29 mouse cellular contexts compared by ENCODE assay signal in the genomic region with DNA sequence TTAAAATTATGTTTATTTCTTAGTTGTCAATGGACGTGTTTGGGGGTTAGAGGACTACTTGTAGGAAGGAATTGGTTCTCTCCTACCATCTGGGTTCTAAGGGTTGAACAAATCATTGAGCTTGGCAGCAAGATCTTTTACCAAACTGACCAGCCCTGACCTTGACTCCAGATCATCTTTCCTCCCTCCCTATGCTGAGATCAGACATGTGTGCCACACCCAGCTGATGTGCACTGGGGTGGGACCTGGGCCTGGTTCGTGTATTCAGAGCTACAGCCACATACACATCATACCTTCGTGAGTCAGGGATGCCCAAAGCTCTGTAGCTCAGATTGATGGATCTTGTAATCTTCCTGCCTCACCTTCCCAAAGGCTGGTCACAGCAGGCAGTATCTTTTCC. TPM values are rescaled to one million over a fixed set of nuclear protein-coding genes. Genes with fewer than 3 reads are reported as not detected.
DNase-seq lines count a peak whose midpoint lies in the region; ATAC-seq and TF ChIP-seq lines count a peak whose summit lies in the region.
"Had no signal": no experiment of that assay in that cellular context is flagged by ENCODE, and none has a peak within 500 bp of the region (broad histone marks: within the 10 kb centered on the region; RNA-seq: fewer than 3 reads in every experiment).

No protein-coding gene starts in this region.

- H3K27me3 ChIP-seq in liver, postnatal 0 days (ENCODE audit: insufficient read depth, low read length): no peaks in the 10 kb centered on the region
- no peaks in the 10 kb centered on the region for H3K27me3 ChIP-seq in liver, embryonic 11.5 days (replicated peaks; ENCODE audit: control insufficient read depth, insufficient read depth, low read length)
- H3K27me3 ChIP-seq: embryonic facial prominence, embryonic 15.5 days; heart, embryonic 13.5 days; hindbrain, embryonic 12.5 days had no signal

- ATAC-seq in liver, postnatal 0 days: no peak
- ATAC-seq in liver, embryonic 11.5 days (replicated peaks; ENCODE audit: low FRiP score): no peak
- ATAC-seq: forebrain, embryonic 14.5 days had no signal

- no peak for DNase-seq in gastrocnemius, adult 2 months
- no peak for DNase-seq in gastrocnemius, postnatal 4 days (ENCODE audit: low spot score in 2 of 2)
- DNase-seq in liver, postnatal 0 days: no peak
- no peak for DNase-seq in liver, embryonic 11.5 days (ENCODE audit: low spot score)
- DNase-seq in B cell, adult 2 months: peak; percentile 55 to 59
- peak; percentile 76 for DNase-seq in ZHBTc4 (ENCODE audit: low read depth, low spot score)
- no peak for DNase-seq in right cerebral cortex, postnatal 14 days
- DNase-seq in adrenal gland, postnatal 25 days: no peak
- DNase-seq: cerebellum, adult 9-10 months had no signal

- peak overlapping the region; percentile 87 for H3K27ac ChIP-seq in gastrocnemius, adult 2 months
- H3K27ac ChIP-seq in liver, postnatal 0 days (ENCODE audit: low read depth): peak overlapping the region; percentile 72
- H3K27ac ChIP-seq in liver, embryonic 11.5 days (ENCODE audit: low read depth, low read length): no peak overlapping the region
- H3K27ac ChIP-seq: embryonic facial prominence, embryonic 15.5 days; heart, embryonic 13.5 days; hindbrain, embryonic 12.5 days; limb, embryonic 12.5 days; liver, embryonic 13.5 days; midbrain, embryonic 10.5 days had no signal

- no peak overlapping the region for H3K9ac ChIP-seq in liver, postnatal 0 days (replicated peaks)
- H3K9ac ChIP-seq in liver, embryonic 11.5 days (ENCODE audit: low read depth, low read length): no peak overlapping the region
- H3K9ac ChIP-seq: embryonic facial prominence, embryonic 15.5 days; heart, embryonic 13.5 days; hindbrain, embryonic 12.5 days; limb, embryonic 12.5 days; liver, embryonic 13.5 days; lung, embryonic 14.5 days had no signal

- WGBS in liver, postnatal 0 days (ENCODE audit: insufficient replicate concordance): 56% methylated on average over 3 of the region's 3 CpGs
- 52% methylated on average over 3 of the region's 3 CpGs for WGBS in liver, embryonic 11.5 days

- no peak for TF ChIP-seq CTCF in gastrocnemius, adult 2 months (IDR thresholded peaks at IDR 0.05)
- no peak for TF ChIP-seq CTCF in liver, postnatal 0 days (IDR thresholded peaks at IDR 0.05; ENCODE audit: low read depth)

- no peak overlapping the region for H3K4me2 ChIP-seq in liver, postnatal 0 days (ENCODE audit: low read depth, low read length)
- no peak overlapping the region for H3K4me2 ChIP-seq in liver, embryonic 11.5 days
- H3K4me2 ChIP-seq: embryonic facial prominence, embryonic 15.5 days; heart, embryonic 13.5 days; hindbrain, embryonic 12.5 days; limb, embryonic 12.5 days; liver, embryonic 13.5 days; lung, embryonic 14.5 days had no signal

- intact Hi-C loops in gastrocnemius, adult 2 months (cut with DNase I): no loop called here

- no peak overlapping the region for H3K4me3 ChIP-seq in gastrocnemius, adult 2 months
- H3K4me3 ChIP-seq in liver, postnatal 0 days (ENCODE audit: low read depth, low read length): no peak overlapping the region
- H3K4me3 ChIP-seq in liver, embryonic 11.5 days (ENCODE audit: low read depth, low read length): no peak overlapping the region
- H3K4me3 ChIP-seq: embryonic facial prominence, embryonic 15.5 days; heart, embryonic 13.5 days; hindbrain, embryonic 12.5 days; limb, embryonic 12.5 days; liver, embryonic 13.5 days; midbrain, embryonic 10.5 days; myocyte had no signal

- H3K36me3 ChIP-seq in liver, postnatal 0 days (replicated peaks; ENCODE audit: insufficient read depth, low read length): no peaks in the 10 kb centered on the region
- H3K36me3 ChIP-seq in liver, embryonic 11.5 days (ENCODE audit: control insufficient read depth, insufficient read depth, low read length): no peaks in the 10 kb centered on the region
- H3K36me3 ChIP-seq: embryonic facial prominence, embryonic 15.5 days; heart, embryonic 13.5 days; hindbrain, embryonic 12.5 days; limb, embryonic 12.5 days; liver, embryonic 13.5 days; midbrain, embryonic 10.5 days had no signal

- H3K4me1 ChIP-seq in liver, postnatal 0 days (ENCODE audit: insufficient read depth): peaks cover 20% of the 10 kb centered on the region
- peaks cover 18% of the 10 kb centered on the region for H3K4me1 ChIP-seq in liver, embryonic 11.5 days (replicated peaks; ENCODE audit: control insufficient read depth, insufficient read depth, low read length)
- H3K4me1 ChIP-seq: embryonic facial prominence, embryonic 15.5 days; hindbrain, embryonic 12.5 days; limb, embryonic 12.5 days; midbrain, embryonic 10.5 days had no signal

- no peaks in the 10 kb centered on the region for H3K9me3 ChIP-seq in liver, postnatal 0 days (ENCODE audit: low read length)
- H3K9me3 ChIP-seq in liver, embryonic 11.5 days (ENCODE audit: control insufficient read depth, low read length): no peaks in the 10 kb centered on the region
- H3K9me3 ChIP-seq: embryonic facial prominence, embryonic 15.5 days; heart, embryonic 13.5 days; hindbrain, embryonic 12.5 days; limb, embryonic 12.5 days; liver, embryonic 13.5 days; midbrain, embryonic 10.5 days had no signal

- TF ChIP-seq EP300 in liver, postnatal 0 days (IDR thresholded peaks at IDR 0.05; ENCODE audit: low read depth): no peak

RNA-seq across cellular contexts. Expression of gene Ap1m1, which starts 31.9 kb away (rescaled TPM):
- 10 to 100 TPM; 25.8 to 26.0 TPM for total RNA-seq in gastrocnemius, adult 2 months (2021)
- 10 to 100 TPM; 46.4 to 48.5 TPM for total RNA-seq in gastrocnemius, postnatal 4 days (2021)
- 40.7 and 41.7 TPM in 2 replicates for polyA plus RNA-seq in liver, postnatal 0 days (2015; fragmentation: Nextera tagmentation; extraction: Ambion mirVana)
- 111 and 119 TPM in 2 replicates for polyA plus RNA-seq in liver, embryonic 11.5 days (2014; fragmentation: Nextera tagmentation; extraction: Ambion mirVana)
- 66.7 and 68.8 TPM in 2 replicates for total RNA-seq in adrenal gland, postnatal 25 days (2021)

RNA-seq across cellular contexts. Expression of gene Gm10282, which starts 33.4 kb away (rescaled TPM):
- total RNA-seq in gastrocnemius, adult 2 months (2021): 1 to 10 TPM; 2.8 to 4.8 TPM
- total RNA-seq in gastrocnemius, postnatal 4 days (2021): 10 to 100 TPM; 29.3 to 31.8 TPM
- polyA plus RNA-seq in liver, postnatal 0 days (2015; fragmentation: Nextera tagmentation; extraction: Ambion mirVana): 6.3 and 6.4 TPM in 2 replicates
- polyA plus RNA-seq in liver, embryonic 11.5 days (2014; fragmentation: Nextera tagmentation; extraction: Ambion mirVana): 20.8 TPM in 2 replicates
- 19.3 and 27.3 TPM in 2 replicates for total RNA-seq in adrenal gland, postnatal 25 days (2021)

RNA-seq across cellular contexts. Expression of gene Klf2, which starts 47.1 kb away (rescaled TPM):
- total RNA-seq in gastrocnemius, adult 2 months (2021): 10 to 100 TPM in 1 of 2 experiments, 1 to 10 TPM in 1; 9.1 to 38.9 TPM
- total RNA-seq in gastrocnemius, postnatal 4 days (2021): 10 to 100 TPM; 40.0 to 47.7 TPM
- polyA plus RNA-seq in liver, postnatal 0 days (2015; fragmentation: Nextera tagmentation; extraction: Ambion mirVana): 5.6 and 7.4 TPM in 2 replicates
- 5.3 and 5.5 TPM in 2 replicates for polyA plus RNA-seq in liver, embryonic 11.5 days (2014; fragmentation: Nextera tagmentation; extraction: Ambion mirVana)
- 37.5 and 38.2 TPM in 2 replicates for total RNA-seq in adrenal gland, postnatal 25 days (2021)

RNA-seq across cellular contexts. Expression of gene Fam32a, which starts 52.2 kb away (rescaled TPM):
- 1 to 10 TPM; 7.8 to 9.5 TPM for total RNA-seq in gastrocnemius, adult 2 months (2021)
- 10 to 100 TPM; 24.3 to 25.9 TPM for total RNA-seq in gastrocnemius, postnatal 4 days (2021)
- 27.5 and 28.4 TPM in 2 replicates for polyA plus RNA-seq in liver, postnatal 0 days (2015; fragmentation: Nextera tagmentation; extraction: Ambion mirVana)
- 59.7 and 64.2 TPM in 2 replicates for polyA plus RNA-seq in liver, embryonic 11.5 days (2014; fragmentation: Nextera tagmentation; extraction: Ambion mirVana)
- total RNA-seq in adrenal gland, postnatal 25 days (2021): 66.8 and 70.4 TPM in 2 replicates

RNA-seq across cellular contexts. Expression of gene Gm11034, which starts 58.3 kb away (rescaled TPM):
- not detected for total RNA-seq in gastrocnemius, adult 2 months (2021)
- total RNA-seq in gastrocnemius, postnatal 4 days (2021): not detected
- polyA plus RNA-seq in liver, postnatal 0 days (2015; fragmentation: Nextera tagmentation; extraction: Ambion mirVana): not detected in 2 replicates
- polyA plus RNA-seq in liver, embryonic 11.5 days (2014; fragmentation: Nextera tagmentation; extraction: Ambion mirVana): not detected in 2 replicates
- total RNA-seq in adrenal gland, postnatal 25 days (2021): not detected in 2 replicates
- total RNA-seq: common myeloid progenitor, adult 5-6 weeks; gastrocnemius, adult 8-10 months; granulocyte monocyte progenitor cell, adult 5-6 weeks; heart, postnatal 25 days; layer of hippocampus, postnatal 10 days had no signal
- polyA plus RNA-seq: embryonic facial prominence, embryonic 15.5 days; forebrain, embryonic 14.5 days; frontal cortex, adult 2 months; heart, embryonic 13.5 days; hindbrain, embryonic 12.5 days; intestine, postnatal 0 days; limb, embryonic 12.5 days; liver, embryonic 13.5 days; lung, embryonic 14.5 days; midbrain, embryonic 10.5 days; midbrain, embryonic 16.5 days; myocyte; neural tube, embryonic 14.5 days; testis, adult 2 months; urinary bladder, adult 2 months had no signal

Comparison
In these comparisons a context has a peak if more than half of its experiments do, and no peak if none do; other contexts are left out.
1. DNase-seq: peak in B cell, adult 2 months (2 of 2) and ZHBTc4 (single experiment); none in gastrocnemius, adult 2 months (single experiment), gastrocnemius, postnatal 4 days (0 of 2), liver, postnatal 0 days (single experiment), liver, embryonic 11.5 days (single experiment), right cerebral cortex, postnatal 14 days (single experiment) and adrenal gland, postnatal 25 days (single experiment).